Mouse (Mus musculus) neural tube, embryonic 13.5 days (tissue): Measurements from ENCODE around the gene Tacc2. TPM values are rescaled to one million over a fixed set of nuclear protein-coding genes. Genes with fewer than 3 reads are reported as not detected.

Experiments
- ATAC-seq: fragments of 200-750 bp; cut with Nextera tagmentation; 2 replicates; pipeline ENCODE4 v1.8.0; 2017; ENCODE audit warnings: low read depth, mild to moderate bottlenecking, moderate TSS enrichment, moderate library complexity
- H3K27ac ChIP-seq: fragments of 300-500 bp; sonication (generic); replicated peaks from 2 replicates; pipeline ENCODE4 v1.5.1; 2015; ENCODE audit warnings: moderate library complexity, mild to moderate bottlenecking, inconsistent platforms
- H3K27me3 ChIP-seq: fragments of 300-500 bp; sonication (generic); 2 replicates; pipeline ENCODE4 v1.6.1; 2015; ENCODE audit warnings: mild to moderate bottlenecking, inconsistent platforms
- H3K36me3 ChIP-seq: fragments of 300-500 bp; sonication (generic); 2 replicates; pipeline ENCODE4 v1.6.1; 2015; ENCODE audit warnings: mild to moderate bottlenecking, inconsistent platforms
- H3K4me1 ChIP-seq: fragments of 300-500 bp; sonication (generic); replicated peaks from 2 replicates; pipeline ENCODE4 v1.6.1; 2015; ENCODE audit warnings: inconsistent platforms
- H3K4me2 ChIP-seq: fragments of 300-500 bp; sonication (generic); 2 replicates; pipeline ENCODE4 v1.6.1; 2015; ENCODE audit warnings: inconsistent platforms, mild to moderate bottlenecking, moderate library complexity
- H3K4me3 ChIP-seq: fragments of 300-500 bp; sonication (generic); 2 replicates; pipeline ENCODE4 v1.5.1; 2015; ENCODE audit warnings: mild to moderate bottlenecking, inconsistent platforms
- H3K9ac ChIP-seq: fragments of 300-500 bp; sonication (generic); 2 replicates; pipeline ENCODE4 v1.6.1; 2015; ENCODE audit warnings: moderate library complexity, mild to moderate bottlenecking, inconsistent platforms
- H3K9me3 ChIP-seq: fragments of 300-500 bp; sonication (generic); 2 replicates; pipeline ENCODE4 v1.6.1; 2016; ENCODE audit warnings: inconsistent platforms
- WGBS: fragments of 180-500 bp; shearing (Covaris S2); methylation state at CpG from one replicate; pipeline ENCODE4 v1.1.7; 2015; 5-methylcytosine and 5-hydroxymethylcytosine counted together
- polyA plus RNA-seq: library from polyadenylated mRNA; unstranded; fragments of >200 nt; fragmentation: Nextera tagmentation; extraction: Ambion mirVana; gene quantifications from 2 replicates; pipeline ENCODE4 v1.2.1, GENCODE M21; 2015

The Tacc2 gene
- polyA plus RNA-seq, 1 experiment from 2014 or later: 77.9 TPM

DNA sequence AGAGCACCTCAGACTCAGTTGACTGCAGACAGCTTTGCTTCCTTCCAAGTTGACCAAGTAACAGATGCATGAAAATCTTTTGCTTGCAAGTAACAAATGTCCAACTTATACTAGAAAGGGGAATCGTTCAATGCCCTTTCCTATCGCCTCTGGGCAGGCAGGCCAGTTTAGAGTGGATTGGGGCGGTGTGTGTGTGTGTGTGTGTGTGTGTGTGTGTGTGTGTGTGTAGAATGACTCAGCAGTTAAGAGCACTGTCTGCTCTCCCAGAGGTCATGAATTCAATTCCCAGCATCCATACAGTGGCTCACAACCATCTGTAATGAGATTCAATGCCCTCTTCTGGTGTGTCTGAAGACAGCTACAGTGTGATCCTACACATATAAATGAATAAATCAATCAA is 22.8 kb downstream of the Tacc2 start:
- Histone ChIP-seq H3K9me3 (no peaks in the 10 kb centered on the region), H3K36me3 (no peaks in the 10 kb centered on the region), H3K4me1 (peaks cover 7% of the 10 kb centered on the region; the same call in 1 of the 2 replicates), H3K27me3 (no peaks in the 10 kb centered on the region), H3K4me2 (no peak overlapping the region), H3K27ac (no peak overlapping the region), H3K9ac (no peak overlapping the region), H3K4me3 (no peak overlapping the region)
- no peak for ATAC-seq
- 86% methylated on average over 3 of the region's 3 CpGs for WGBS

DNA sequence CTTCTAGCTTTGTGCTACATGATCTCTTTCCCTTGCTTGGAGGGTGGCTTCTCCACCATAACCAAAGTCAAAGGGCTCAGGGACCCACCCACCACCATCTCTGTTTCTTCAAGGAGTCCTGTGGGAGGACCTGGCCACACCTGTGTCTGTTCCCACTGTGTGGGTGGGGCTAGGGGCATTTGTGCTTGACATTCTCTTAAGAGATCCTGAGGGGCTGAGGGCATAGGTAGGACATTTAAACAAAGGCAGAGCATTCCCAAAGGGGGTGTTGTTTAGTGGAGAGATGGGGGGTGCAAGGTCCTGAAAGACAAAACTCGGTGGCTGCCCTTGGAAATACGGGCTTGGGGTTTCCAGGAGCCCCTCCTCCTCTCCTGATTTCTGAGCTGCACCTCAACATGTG is 23.3 kb downstream of the Tacc2 start:
- no peak overlapping the region for H3K4me3 ChIP-seq
- no peak overlapping the region for H3K27ac ChIP-seq
- no peak overlapping the region for H3K9ac ChIP-seq
- no peaks in the 10 kb centered on the region for H3K9me3 ChIP-seq
- H3K4me2 ChIP-seq: no peak overlapping the region
- 79% methylated on average over 2 of the region's 2 CpGs for WGBS
- ATAC-seq: no peak
- no peaks in the 10 kb centered on the region for H3K27me3 ChIP-seq
- H3K36me3 ChIP-seq: no peaks in the 10 kb centered on the region
- H3K4me1 ChIP-seq: peaks cover 7% of the 10 kb centered on the region; the same call in 1 of the 2 replicates

DNA sequence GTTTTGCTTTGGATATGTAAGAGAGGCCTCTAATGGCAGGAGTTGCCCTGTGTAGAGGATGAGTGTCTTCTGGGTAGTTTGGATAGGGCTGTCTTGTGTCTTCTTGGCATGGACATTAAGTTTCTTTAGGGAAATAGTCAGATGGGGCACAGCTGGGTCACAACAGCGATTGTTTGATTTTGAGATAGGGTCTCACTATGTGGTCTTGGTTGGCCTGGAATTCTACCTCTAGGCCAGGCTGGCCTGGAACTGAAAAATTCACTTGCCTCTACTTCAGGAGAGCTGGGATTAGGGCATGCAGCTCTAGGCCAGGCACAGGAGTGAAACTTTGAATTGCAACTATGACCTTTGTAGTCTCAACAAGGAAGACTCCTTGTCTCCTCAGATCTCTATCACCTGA is 25.6 kb downstream of the Tacc2 start:
- H3K4me3 ChIP-seq: no peak overlapping the region
- H3K9ac ChIP-seq: no peak overlapping the region
- H3K36me3 ChIP-seq: no peaks in the 10 kb centered on the region
- no peak overlapping the region for H3K4me2 ChIP-seq
- no peaks in the 10 kb centered on the region for H3K9me3 ChIP-seq
- 0 out of 2 replicates have a peak, but pooled peaks cover 4% of the 10 kb centered on the region for H3K4me1 ChIP-seq
- WGBS: 83% methylated on average over 1 of the region's 1 CpGs
- no peak overlapping the region for H3K27ac ChIP-seq
- ATAC-seq: no peak
- H3K27me3 ChIP-seq: no peaks in the 10 kb centered on the region

DNA sequence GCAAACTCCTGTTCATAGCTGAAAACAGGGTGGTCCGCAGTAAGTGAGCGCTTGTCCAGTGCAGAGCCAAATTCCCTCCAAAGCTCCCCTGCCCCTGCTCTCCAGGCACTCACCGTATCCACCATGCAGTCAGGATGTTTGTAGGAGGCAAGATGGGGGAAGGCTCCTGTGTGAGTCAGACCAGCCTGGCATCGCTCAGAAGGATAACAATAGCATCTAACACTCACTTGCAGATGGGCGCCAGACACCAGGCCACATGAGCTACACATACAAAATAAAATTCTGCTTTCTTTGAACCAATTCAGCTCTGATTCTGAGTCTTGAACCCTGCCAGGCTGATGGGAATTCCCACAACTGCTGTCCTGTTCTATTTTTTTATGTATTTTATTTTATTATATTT is 26.3 kb downstream of the Tacc2 start:
- H3K9ac ChIP-seq: no peak overlapping the region
- H3K4me3 ChIP-seq: no peak overlapping the region
- no peaks in the 10 kb centered on the region for H3K36me3 ChIP-seq
- H3K27me3 ChIP-seq: no peaks in the 10 kb centered on the region
- no peak overlapping the region for H3K4me2 ChIP-seq
- 0 out of 2 replicates have a peak, but pooled peaks cover 4% of the 10 kb centered on the region for H3K4me1 ChIP-seq
- H3K9me3 ChIP-seq: no peaks in the 10 kb centered on the region
- WGBS: 88% methylated on average over 5 of the region's 5 CpGs
- ATAC-seq: no peak
- no peak overlapping the region for H3K27ac ChIP-seq

DNA sequence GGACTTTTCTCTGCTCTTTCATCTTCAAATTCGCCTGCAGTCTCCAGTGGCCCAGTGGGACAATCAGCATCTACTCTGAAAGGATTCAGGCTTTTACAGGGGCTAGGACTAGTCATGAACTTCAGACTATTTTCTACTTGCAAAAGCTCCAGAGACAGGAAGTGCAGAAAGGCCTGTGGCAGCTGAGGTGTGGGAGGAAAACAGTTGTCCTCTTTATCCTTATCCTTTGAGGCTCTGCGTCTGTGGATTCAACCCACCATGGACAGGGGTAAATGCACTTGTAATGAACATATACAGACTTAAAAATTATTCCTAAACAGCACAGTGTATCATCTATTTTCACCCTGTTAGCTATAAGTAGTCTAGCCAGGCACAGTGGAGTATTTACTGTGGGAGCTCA is 27.2 kb downstream of the Tacc2 start:
- Histone ChIP-seq H3K9ac (no peak overlapping the region), H3K4me1 (0 out of 2 replicates have a peak, but pooled peaks cover 4% of the 10 kb centered on the region), H3K27me3 (no peaks in the 10 kb centered on the region), H3K27ac (no peak overlapping the region), H3K4me2 (no peak overlapping the region), H3K4me3 (no peak overlapping the region), H3K36me3 (no peaks in the 10 kb centered on the region), H3K9me3 (no peaks in the 10 kb centered on the region)
- ATAC-seq: no peak
- WGBS: 78% methylated on average over 2 of the region's 2 CpGs

DNA sequence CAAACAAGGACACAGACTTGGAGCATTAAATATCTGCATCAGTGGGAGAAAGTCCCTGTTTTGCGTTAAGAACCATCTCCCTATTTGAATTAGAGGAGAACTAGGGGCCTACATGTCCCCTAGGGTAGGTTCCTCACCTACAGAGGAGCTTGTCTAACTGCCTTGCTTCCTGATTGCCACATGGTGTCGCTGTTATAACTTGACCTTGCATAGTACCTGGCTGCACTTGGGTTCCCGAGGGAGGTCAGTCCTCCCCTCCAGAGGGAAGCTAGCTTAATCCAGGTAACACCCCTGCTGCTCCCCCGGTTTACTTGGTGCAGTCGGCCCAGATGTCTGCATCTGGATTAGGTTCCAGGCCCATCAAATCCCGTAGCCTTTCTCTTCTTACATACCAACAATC is 27.9 kb downstream of the Tacc2 start:
- no peak overlapping the region for H3K27ac ChIP-seq
- H3K4me3 ChIP-seq: no peak overlapping the region
- H3K36me3 ChIP-seq: no peaks in the 10 kb centered on the region
- no peaks in the 10 kb centered on the region for H3K27me3 ChIP-seq
- no peak for ATAC-seq
- no peaks in the 10 kb centered on the region for H3K9me3 ChIP-seq
- no peak overlapping the region for H3K4me2 ChIP-seq
- WGBS: 26% methylated on average over 6 of the region's 6 CpGs
- H3K4me1 ChIP-seq: 0 out of 2 replicates have a peak, but pooled peaks cover 4% of the 10 kb centered on the region
- H3K9ac ChIP-seq: no peak overlapping the region

DNA sequence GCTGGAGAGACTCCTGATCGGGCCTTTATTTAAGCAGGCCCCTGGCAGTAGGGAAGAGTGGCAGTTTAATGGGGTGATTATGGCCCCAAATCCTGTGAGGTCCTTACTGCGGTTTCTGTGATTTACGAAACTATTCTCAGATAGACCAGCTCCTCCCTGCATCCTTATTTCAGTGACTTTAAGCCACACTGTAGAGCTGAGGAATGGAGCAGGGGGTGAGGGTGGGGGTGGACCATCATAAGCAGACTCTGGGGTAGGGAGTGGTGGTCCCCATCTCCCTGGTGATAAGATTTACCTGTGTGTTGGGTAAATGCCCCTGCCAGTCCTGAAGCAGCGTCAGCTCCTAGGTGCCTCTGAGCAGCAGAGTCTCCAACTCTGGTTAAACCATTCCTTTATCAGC is 29.7 kb downstream of the Tacc2 start:
- Histone ChIP-seq H3K36me3 (no peaks in the 10 kb centered on the region), H3K4me3 (no peak overlapping the region), H3K4me1 (0 out of 2 replicates have a peak, but pooled peaks cover 4% of the 10 kb centered on the region), H3K27ac (no peak overlapping the region), H3K9ac (no peak overlapping the region), H3K4me2 (no peak overlapping the region), H3K9me3 (no peaks in the 10 kb centered on the region), H3K27me3 (no peaks in the 10 kb centered on the region)
- WGBS: 64% methylated on average over 4 of the region's 4 CpGs
- no peak for ATAC-seq

DNA sequence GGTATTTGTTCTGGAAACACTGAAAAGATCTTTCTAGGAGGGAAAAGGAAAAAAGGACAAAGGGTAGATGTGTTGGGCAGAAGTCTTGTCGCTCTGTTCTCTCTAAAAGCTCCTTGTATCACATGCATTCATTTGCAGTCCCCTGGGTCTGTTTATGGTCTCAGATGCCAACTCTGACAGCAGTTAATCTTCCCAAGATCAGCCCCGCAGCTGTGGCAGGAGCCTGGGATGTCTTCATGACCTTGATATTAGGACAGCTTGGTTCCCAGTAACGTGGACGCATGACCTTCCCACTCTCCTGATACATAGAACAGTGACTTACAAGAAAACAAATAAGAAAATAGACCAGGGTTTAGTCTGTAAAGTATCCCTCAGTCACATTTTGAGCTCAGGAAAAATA is 36.7 kb downstream of the Tacc2 start:
- Histone ChIP-seq H3K9ac (no peak overlapping the region), H3K9me3 (no peaks in the 10 kb centered on the region), H3K27ac (no peak overlapping the region), H3K4me2 (no peak overlapping the region), H3K27me3 (no peaks in the 10 kb centered on the region), H3K4me3 (no peak overlapping the region), H3K36me3 (no peaks in the 10 kb centered on the region), H3K4me1 (peaks cover 8% of the 10 kb centered on the region)
- no peak for ATAC-seq
- WGBS: 27% methylated on average over 4 of the region's 4 CpGs

DNA sequence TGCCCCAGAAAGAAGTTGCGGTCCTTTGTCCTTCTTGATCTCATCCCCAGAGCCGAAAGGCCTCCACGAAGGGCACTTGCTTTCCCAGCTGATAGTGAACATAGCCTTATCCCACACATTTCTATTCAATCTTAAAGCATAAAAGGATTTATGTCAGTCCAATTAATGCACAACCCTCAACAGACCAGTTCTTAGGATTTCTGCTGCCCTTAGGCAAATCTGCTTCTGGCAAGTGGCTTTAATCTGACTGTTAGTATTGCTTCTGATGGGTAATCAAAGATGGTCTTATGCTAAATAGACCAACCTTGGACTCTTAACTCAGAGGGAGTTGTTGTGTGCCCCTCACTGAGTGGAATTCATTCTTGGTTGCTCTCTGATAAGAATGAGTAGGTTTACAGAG is 40.4 kb downstream of the Tacc2 start:
- H3K4me3 ChIP-seq: no peak overlapping the region
- WGBS: 92% methylated on average over 3 of the region's 3 CpGs

DNA sequence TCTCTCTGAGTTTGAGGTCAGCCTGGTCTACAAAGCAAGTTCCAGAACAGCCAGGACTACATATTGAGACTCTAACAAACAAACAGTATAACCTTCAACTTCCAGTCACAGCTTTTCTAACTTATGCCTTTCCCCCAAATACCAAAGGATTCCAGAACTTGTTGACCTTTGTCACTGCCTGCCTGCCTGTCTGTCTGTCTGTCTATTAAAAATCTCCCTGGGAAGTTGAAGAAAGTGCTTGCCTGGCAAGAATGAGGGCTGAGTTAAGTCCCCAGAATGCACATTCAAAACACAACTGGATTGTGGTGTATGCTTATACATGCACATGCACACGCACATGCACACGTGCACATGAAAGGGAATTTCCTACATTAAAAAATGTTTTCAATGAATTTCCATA is 43.8 kb downstream of the Tacc2 start:
- H3K36me3 ChIP-seq: no peaks in the 10 kb centered on the region
- WGBS: 96% methylated on average over 2 of the region's 2 CpGs
- H3K9ac ChIP-seq: no peak overlapping the region
- no peak overlapping the region for H3K4me3 ChIP-seq
- no peak overlapping the region for H3K27ac ChIP-seq
- H3K27me3 ChIP-seq: no peaks in the 10 kb centered on the region
- ATAC-seq: no peak
- H3K4me2 ChIP-seq: no peak overlapping the region
- H3K4me1 ChIP-seq: no peaks in the 10 kb centered on the region; the same call in 1 of the 2 replicates
- H3K9me3 ChIP-seq: no peaks in the 10 kb centered on the region

More for the DNA sequence above, 40.4 kb downstream of the Tacc2 start:
- no peak for ATAC-seq
- Histone ChIP-seq H3K9ac (no peak overlapping the region), H3K4me2 (no peak overlapping the region), H3K27ac (no peak overlapping the region), H3K9me3 (no peaks in the 10 kb centered on the region), H3K4me1 (peaks cover 8% of the 10 kb centered on the region), H3K27me3 (no peaks in the 10 kb centered on the region), H3K36me3 (no peaks in the 10 kb centered on the region)

DNA sequence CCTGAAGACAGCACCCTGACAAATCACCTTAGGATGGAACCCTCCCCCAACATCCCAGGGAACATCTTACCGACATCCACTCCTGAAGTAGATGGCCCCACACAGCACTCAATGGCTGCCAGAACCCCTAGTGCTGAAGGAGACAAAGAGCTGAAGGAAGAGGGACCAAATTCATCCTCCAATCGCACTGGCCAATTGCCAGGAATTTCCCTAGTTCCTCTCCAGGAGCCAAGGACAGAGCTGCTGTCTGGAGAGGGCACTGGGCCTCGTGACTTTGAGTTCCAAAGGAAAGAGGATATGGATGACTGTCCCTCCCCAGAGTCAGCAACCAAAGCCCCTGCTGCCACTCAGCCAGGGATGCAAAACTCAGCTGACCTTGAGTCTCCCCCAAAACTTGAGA is 44.7 kb downstream of the Tacc2 start:
- no peaks in the 10 kb centered on the region for H3K27me3 ChIP-seq
- H3K9ac ChIP-seq: no peak overlapping the region
- no peaks in the 10 kb centered on the region for H3K36me3 ChIP-seq
- no peak overlapping the region for H3K4me2 ChIP-seq
- 67% methylated on average over 3 of the region's 3 CpGs for WGBS
- H3K4me1 ChIP-seq: no peaks in the 10 kb centered on the region; the same call in 1 of the 2 replicates
- H3K9me3 ChIP-seq: no peaks in the 10 kb centered on the region
- H3K27ac ChIP-seq: no peak overlapping the region
- H3K4me3 ChIP-seq: no peak overlapping the region
- ATAC-seq: no peak

DNA sequence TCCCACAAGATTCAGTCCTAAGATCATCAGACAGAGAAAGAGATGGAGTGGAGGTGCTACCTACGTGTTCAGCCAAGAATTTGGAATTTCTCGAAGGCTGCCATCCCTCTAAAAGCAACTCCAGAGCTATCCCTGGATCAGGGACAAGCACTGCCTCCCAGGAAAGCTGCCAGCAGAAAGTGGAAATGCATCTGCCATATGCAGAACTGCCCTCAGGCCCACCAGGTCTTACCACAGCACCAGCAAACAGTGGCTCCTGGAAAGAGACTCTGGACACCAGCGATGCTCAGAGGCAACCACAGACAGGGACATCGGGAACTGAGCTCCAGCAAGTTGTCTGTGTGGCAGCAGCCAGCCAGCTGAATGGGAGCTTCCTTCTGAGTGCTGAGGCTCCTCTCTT is 45.1 kb downstream of the Tacc2 start:
- Histone ChIP-seq H3K27ac (no peak overlapping the region), H3K9ac (no peak overlapping the region), H3K9me3 (no peaks in the 10 kb centered on the region), H3K36me3 (no peaks in the 10 kb centered on the region), H3K4me2 (no peak overlapping the region), H3K27me3 (no peaks in the 10 kb centered on the region), H3K4me1 (no peaks in the 10 kb centered on the region; the same call in 1 of the 2 replicates), H3K4me3 (no peak overlapping the region)
- 90% methylated on average over 4 of the region's 4 CpGs for WGBS
- ATAC-seq: no peak

DNA sequence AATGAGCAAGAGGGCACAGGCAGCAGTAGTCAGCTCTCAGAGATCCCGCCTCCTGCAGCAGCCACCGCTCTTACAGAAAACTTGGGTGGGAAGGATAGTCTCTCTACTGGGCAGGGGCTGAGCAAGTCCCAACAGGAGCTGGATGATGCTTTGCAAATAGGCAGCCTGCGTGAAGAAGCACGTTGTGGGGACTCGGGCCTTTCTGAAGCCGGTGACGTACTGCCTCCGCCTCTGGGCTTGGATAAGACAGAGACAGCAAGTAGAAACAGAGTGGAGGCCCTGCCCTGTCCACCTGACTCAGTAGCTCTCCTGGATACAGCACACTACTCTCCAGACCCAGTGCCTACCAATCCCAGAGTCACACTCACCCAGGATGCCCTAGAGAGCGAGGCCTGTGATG is 47.1 kb downstream of the Tacc2 start:
- no peaks in the 10 kb centered on the region for H3K9me3 ChIP-seq
- H3K4me3 ChIP-seq: no peak overlapping the region
- no peak for ATAC-seq
- no peak overlapping the region for H3K9ac ChIP-seq
- no peak overlapping the region for H3K27ac ChIP-seq
- 90% methylated on average over 9 of the region's 9 CpGs for WGBS
- H3K4me1 ChIP-seq: no peaks in the 10 kb centered on the region; the same call in 1 of the 2 replicates
- H3K4me2 ChIP-seq: no peak overlapping the region
- H3K36me3 ChIP-seq: no peaks in the 10 kb centered on the region
- H3K27me3 ChIP-seq: no peaks in the 10 kb centered on the region
